Mouse (Mus musculus) ES-E14 (cell line): ENCODE measurements around the gene 1110004F10Rik.

Experiments
- HCFC1 ChIP-seq: IDR thresholded peaks from 2 replicates; pipeline ENCODE4 v1.6.1; 2012; ENCODE audit warnings: low read length, inconsistent platforms, borderline replicate concordance; ENCODE audit not compliant: insufficient read depth
- MAFK ChIP-seq: IDR thresholded peaks from 2 replicates; pipeline ENCODE4 v1.6.1; 2014; ENCODE audit warnings: mild to moderate bottlenecking, low read depth, low read length, inconsistent platforms; ENCODE audit not compliant: insufficient read depth
- ZC3H11A ChIP-seq: IDR thresholded peaks from 2 replicates; pipeline ENCODE4 v1.6.1; 2012; ENCODE audit warnings: low read depth, mild to moderate bottlenecking, inconsistent platforms, low read length, borderline replicate concordance
- ZNF384 ChIP-seq: IDR thresholded peaks from 2 replicates; pipeline ENCODE4 v1.6.1; 2012; ENCODE audit warnings: low read depth, low read length, inconsistent platforms

DNA sequence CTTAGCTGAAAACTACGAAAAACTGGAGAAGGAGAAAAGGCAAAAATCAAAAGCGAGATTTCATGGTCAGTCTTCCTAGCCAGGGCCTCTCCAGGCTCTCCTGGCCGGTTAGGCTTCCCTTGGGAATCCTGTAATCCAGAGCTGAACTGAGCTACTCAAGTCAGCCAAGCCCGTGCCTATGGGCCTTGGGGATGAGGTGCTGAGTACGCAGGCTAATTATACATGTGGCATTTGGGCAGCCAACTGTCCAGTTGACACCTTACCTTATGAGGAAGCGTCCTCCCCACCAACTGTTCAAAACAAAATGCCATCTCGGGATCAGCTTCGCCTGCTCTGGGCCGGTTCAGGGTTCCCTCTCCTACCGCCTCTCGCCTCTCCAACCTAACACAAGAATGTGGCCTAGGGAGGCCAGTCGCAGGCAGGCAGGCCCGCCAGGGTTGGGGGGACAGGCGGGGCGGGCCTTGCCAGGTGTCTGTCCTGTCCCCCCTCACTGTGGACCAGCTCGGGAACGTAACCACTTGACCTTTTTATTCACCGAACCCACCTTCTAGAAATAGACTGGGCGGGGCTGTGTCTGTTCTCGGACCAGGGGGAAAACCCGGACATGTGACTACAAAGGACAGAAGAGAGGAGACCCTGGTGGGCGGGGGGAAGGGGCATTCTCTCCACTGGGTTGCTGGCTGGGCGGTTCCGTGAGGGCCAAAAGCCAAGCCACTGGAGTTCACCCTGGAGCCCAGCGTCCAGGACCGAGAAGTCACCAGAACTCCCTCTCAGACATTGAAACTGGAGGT, 8.4 kb upstream of the 1110004F10Rik start:
- TF ChIP-seq ZNF384 (no peak), HCFC1 (no peak), MAFK (no peak), ZC3H11A (no peak)
